Mouse (Mus musculus): ENCODE results near the gene Mid1. TPM values are rescaled to one million over a fixed set of nuclear protein-coding genes. Genes with fewer than 3 reads are reported as not detected.

The Mid1 gene
- polyA plus RNA-seq, 1 experiment, result 6.9 TPM

- Histone ChIP-seq H3K27ac (replicated peaks; ENCODE audit: low read depth, low read length) (no peak overlapping the region), H3K4me1 (ENCODE audit: control insufficient read depth, insufficient read depth, insufficient read length, low read length) (no peaks in the 10 kb centered on the region), H3K4me3 (ENCODE audit: insufficient read depth, low read depth, low read length) (no peak overlapping the region)
Observed at GRCm38 (mm10) chrX:169844150-169844772, 159.3 kb downstream of the Mid1 start.

DNA sequence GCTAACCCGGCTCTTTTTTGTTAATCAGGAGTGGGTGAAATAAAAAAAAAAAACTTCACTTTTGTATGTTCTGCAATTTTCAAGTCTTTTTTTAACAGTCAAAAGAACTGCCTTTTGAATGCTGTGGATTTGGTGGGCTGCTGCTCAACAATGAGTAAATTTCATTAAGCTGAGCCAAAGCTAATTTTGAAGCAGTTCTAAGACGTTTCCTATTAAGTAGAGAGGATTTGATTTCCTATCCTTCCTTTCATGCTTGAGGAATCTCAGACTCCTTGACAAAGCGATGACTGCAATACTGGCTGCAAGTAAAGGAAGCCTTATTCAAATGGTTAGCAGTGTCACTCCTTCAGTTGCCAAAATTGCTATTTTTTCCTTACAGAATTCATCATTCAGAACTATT, 161.2 kb downstream of the Mid1 start:
- no peak overlapping the region for H3K27ac ChIP-seq (replicated peaks; ENCODE audit: low read depth, low read length)

DNA sequence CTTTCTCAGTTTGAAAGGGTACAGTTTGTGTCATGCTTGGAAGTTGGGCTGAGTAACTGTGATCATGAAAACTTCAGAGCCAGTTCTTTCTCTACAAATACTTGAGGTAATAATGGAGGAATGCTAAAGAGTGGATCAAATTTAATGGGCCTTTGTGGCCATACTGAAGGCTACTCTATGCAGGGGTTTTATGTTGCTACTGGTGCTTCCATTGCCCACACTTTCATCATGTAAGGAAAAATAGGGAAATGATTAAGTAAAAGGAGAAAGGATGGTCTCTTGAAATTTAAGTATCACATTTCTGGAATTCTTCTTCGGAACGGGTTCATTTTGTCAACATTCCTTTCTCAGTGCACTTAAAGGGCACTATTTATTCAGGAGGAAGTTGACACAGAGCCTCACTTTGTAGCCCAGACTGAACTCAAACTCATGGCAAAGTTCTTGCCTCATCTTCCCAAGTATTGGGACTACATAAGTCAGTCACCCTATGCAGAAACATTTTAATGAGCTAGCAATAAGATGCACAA, 176.3 kb downstream of the Mid1 start:
- Histone ChIP-seq H3K4me3 (ENCODE audit: insufficient read depth, low read depth, low read length) (no peak overlapping the region), H3K27ac (replicated peaks; ENCODE audit: low read depth, low read length) (no peak overlapping the region), H3K4me1 (ENCODE audit: control insufficient read depth, insufficient read depth, insufficient read length, low read length) (no peaks in the 10 kb centered on the region)

More for the DNA sequence above, 161.2 kb downstream of the Mid1 start:
- H3K4me3 ChIP-seq (ENCODE audit: insufficient read depth, low read depth, low read length), result no peak overlapping the region
- H3K4me1 ChIP-seq (ENCODE audit: control insufficient read depth, insufficient read depth, insufficient read length, low read length), result no peaks in the 10 kb centered on the region

- H3K4me3 ChIP-seq (ENCODE audit: insufficient read depth, low read depth, low read length), result no peak overlapping the region
- no peaks in the 10 kb centered on the region for H3K4me1 ChIP-seq (ENCODE audit: control insufficient read depth, insufficient read depth, insufficient read length, low read length)
- H3K27ac ChIP-seq (replicated peaks; ENCODE audit: low read depth, low read length), result no peak overlapping the region
Observed at GRCm38 (mm10) chrX:169862440-169862839, 177.4 kb downstream of the Mid1 start.

- Histone ChIP-seq H3K4me1 (ENCODE audit: control insufficient read depth, insufficient read depth, insufficient read length, low read length) (no peaks in the 10 kb centered on the region), H3K27ac (replicated peaks; ENCODE audit: low read depth, low read length) (no peak overlapping the region), H3K4me3 (ENCODE audit: insufficient read depth, low read depth, low read length) (no peak overlapping the region)
Observed at GRCm38 (mm10) chrX:169862848-169863247, 177.8 kb downstream of the Mid1 start.

DNA sequence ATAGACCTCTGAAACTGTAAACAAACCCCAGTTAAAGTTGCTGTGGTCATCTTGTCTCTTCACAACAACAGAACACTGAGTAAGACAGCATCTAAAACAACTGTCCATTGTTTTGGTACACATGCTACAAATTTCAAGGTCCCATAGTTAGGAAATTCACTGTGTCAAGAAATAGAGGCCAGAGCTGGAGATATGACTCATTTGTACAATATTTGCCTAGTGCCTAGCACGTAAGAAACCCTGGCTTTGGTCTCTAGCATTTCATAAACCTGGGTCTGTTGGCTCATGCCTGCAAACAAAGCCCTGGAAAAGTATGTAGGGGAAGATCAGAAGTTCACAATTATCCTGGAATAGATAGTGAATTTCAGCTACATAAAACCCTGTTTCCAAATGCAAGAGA, 178.8 kb downstream of the Mid1 start:
- Histone ChIP-seq H3K4me3 (ENCODE audit: insufficient read depth, low read depth, low read length) (no peak overlapping the region), H3K4me1 (ENCODE audit: control insufficient read depth, insufficient read depth, insufficient read length, low read length) (no peaks in the 10 kb centered on the region), H3K27ac (replicated peaks; ENCODE audit: low read depth, low read length) (no peak overlapping the region)

- no peak overlapping the region for H3K27ac ChIP-seq (replicated peaks; ENCODE audit: low read depth, low read length)
- H3K4me1 ChIP-seq (ENCODE audit: control insufficient read depth, insufficient read depth, insufficient read length, low read length), result no peaks in the 10 kb centered on the region
- H3K4me3 ChIP-seq (ENCODE audit: insufficient read depth, low read depth, low read length), result no peak overlapping the region
Observed at GRCm38 (mm10) chrX:169868223-169868622, 183.2 kb downstream of the Mid1 start.

DNA sequence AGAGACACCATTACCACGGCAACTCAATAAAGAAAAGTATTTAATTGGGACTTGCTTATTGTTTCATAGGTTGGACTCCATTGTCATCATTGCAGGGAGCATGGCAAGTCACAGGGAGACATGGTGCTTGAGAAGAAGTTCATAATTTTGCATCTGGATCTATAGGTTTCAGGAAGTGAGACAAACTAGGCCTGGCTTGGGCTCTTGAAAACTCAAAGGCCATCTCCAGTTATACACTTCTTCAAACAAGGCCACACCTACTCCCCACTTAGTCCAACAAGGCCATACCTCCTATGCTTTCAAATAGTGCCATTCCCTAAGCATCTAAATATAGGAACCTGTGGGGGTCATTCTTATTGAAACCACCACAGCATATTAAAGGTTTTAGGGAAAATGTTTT, 189.5 kb downstream of the Mid1 start:
- Histone ChIP-seq H3K4me1 (ENCODE audit: control insufficient read depth, insufficient read depth, insufficient read length, low read length) (no peaks in the 10 kb centered on the region), H3K27ac (replicated peaks; ENCODE audit: low read depth, low read length) (no peak overlapping the region), H3K4me3 (ENCODE audit: insufficient read depth, low read depth, low read length) (no peak overlapping the region)

- H3K27ac ChIP-seq (replicated peaks; ENCODE audit: low read depth, low read length), result no peak overlapping the region; the same call in 1 of the 2 replicates
- H3K4me1 ChIP-seq (ENCODE audit: control insufficient read depth, insufficient read depth, insufficient read length, low read length), result no peaks in the 10 kb centered on the region
- H3K4me3 ChIP-seq (ENCODE audit: insufficient read depth, low read depth, low read length), result peak overlapping the region; percentile 69
Observed at GRCm38 (mm10) chrX:169879481-169880362, 194.7 kb downstream of the Mid1 start.

- Histone ChIP-seq H3K4me3 (ENCODE audit: insufficient read depth, low read depth, low read length) (peak overlapping the region; percentile 69), H3K4me1 (ENCODE audit: control insufficient read depth, insufficient read depth, insufficient read length, low read length) (no peaks in the 10 kb centered on the region), H3K27ac (replicated peaks; ENCODE audit: low read depth, low read length) (peak overlapping the region; percentile 27)
Observed at GRCm38 (mm10) chrX:169880363-169880711, 195.3 kb downstream of the Mid1 start.

GRCm38 (mm10) chrX:169880826-169881225, 195.8 kb downstream of the Mid1 start:
- Histone ChIP-seq H3K27ac (replicated peaks; ENCODE audit: low read depth, low read length) (0 out of 2 replicates have a peak overlapping the region, but pooled peaks have one; percentile 13), H3K4me3 (ENCODE audit: insufficient read depth, low read depth, low read length) (peak overlapping the region; percentile 69), H3K4me1 (ENCODE audit: control insufficient read depth, insufficient read depth, insufficient read length, low read length) (no peaks in the 10 kb centered on the region)

DNA sequence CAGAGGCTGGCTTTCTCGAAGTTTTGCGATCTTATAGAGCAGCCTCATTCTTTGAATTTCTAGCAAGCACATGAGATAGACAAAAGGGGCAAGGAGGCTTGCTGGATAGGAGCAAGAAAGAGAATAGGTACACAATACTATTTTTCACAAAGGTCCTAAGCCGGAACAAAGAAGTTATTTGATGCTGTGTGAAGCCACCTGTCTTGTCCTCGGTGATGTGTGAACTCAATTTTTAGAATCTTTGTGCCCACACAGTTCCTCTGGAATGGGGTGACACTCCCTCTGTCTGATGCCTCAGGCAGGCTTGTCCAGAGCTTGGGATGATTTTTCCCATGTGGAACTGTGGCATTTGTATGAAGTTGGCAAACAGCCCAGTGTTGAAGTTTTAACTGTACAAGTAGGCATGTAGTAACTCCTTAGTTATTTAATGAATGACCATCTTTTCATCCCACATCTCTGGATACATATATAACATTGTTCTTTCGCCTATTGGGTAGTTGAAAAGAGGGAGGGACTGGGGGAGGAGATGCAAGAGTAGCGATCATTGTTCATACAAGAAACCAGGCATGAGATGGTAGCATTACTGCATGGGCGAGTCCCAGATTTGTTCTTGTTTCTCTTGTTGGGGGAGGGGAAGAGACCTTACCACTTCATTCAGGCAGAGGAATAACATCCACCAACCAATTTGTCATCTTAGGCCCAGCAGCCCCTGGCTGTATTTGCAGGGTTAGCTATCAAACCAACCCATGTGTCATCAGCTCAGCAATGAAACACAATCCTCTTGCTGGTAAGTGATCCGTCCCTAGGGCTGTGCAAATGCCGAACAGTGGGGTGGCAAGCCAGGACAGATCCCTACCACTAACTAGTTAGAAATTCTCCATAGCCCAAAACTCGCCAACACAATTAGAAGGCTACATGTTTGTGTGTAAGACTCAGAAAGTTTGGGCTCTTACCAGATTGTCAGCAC, 196.5 kb downstream of the Mid1 start:
- Histone ChIP-seq H3K4me1 (ENCODE audit: control insufficient read depth, insufficient read depth, insufficient read length, low read length) (no peaks in the 10 kb centered on the region), H3K4me3 (ENCODE audit: insufficient read depth, low read depth, low read length) (peak overlapping the region; percentile 69; the same call in 1 of the 2 replicates), H3K27ac (replicated peaks; ENCODE audit: low read depth, low read length) (peak overlapping the region; percentile 13; the same call in 1 of the 2 replicates)

DNA sequence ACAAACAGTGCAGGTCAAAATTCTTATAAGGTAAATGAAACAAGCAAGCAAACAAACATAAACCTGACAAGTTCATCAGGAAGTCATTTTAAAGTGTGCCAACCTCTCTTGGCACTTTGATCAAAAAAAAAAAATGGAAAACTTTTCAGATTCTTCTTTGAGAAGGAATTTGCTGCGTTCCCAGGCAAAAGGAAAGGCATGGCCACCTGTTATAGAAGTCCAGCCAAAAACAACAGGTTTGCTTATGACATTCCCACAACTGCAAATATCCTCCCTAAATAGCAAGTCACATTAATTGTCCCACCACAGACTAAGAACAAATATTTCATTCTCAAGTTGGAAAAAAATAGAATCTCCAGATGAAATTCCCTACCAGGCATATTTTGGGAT, 197.2 kb downstream of the Mid1 start:
- no peaks in the 10 kb centered on the region for H3K4me1 ChIP-seq (ENCODE audit: control insufficient read depth, insufficient read depth, insufficient read length, low read length)
- no peak overlapping the region for H3K4me3 ChIP-seq (ENCODE audit: insufficient read depth, low read depth, low read length)
- H3K27ac ChIP-seq (replicated peaks; ENCODE audit: low read depth, low read length), result no peak overlapping the region

GRCm38 (mm10) chrX:169883536-169884272, 198.7 kb downstream of the Mid1 start:
- Histone ChIP-seq H3K4me1 (ENCODE audit: control insufficient read depth, insufficient read depth, insufficient read length, low read length) (no peaks in the 10 kb centered on the region), H3K4me3 (ENCODE audit: insufficient read depth, low read depth, low read length) (no peak overlapping the region), H3K27ac (replicated peaks; ENCODE audit: low read depth, low read length) (no peak overlapping the region)

Measured in brown adipose tissue, adult 24 weeks (tissue).